In genomic region chr11:96285771-96286738, GRCm38 (mm10) we compare ENCODE assay signal across 8 mouse cellular contexts. TPM values are rescaled to one million over a fixed set of nuclear protein-coding genes. Genes with fewer than 3 reads are reported as not detected.
DNase-seq lines count a peak whose midpoint lies in the region; ATAC-seq and TF ChIP-seq lines count a peak whose summit lies in the region.

Gene Hoxb7 (plus strand): TSS chr11:96286623.

- H3K9ac ChIP-seq in hindbrain, embryonic 11.5 days (ENCODE audit: low read depth, low read length), result peak within 1 kb of the TSS; percentile 52; the same call in 1 of the 2 replicates
- 0 out of 2 replicates have a peak within 1 kb of the TSS, but pooled peaks have one; percentile 26 for H3K9ac ChIP-seq in limb, embryonic 14.5 days (ENCODE audit: low read depth, low read length, severe bottlenecking)
- H3K9ac ChIP-seq in stomach, embryonic 15.5 days, result peak within 1 kb of the TSS; percentile 38; the same call in 1 of the 2 replicates

- intact Hi-C loops in gastrocnemius, postnatal 14 days (cut with DNase I; ENCODE audit: low total_unique reads), result no loop called here

- 0 out of 2 replicates have a peak, but pooled peaks have one; percentile 8 for TF ChIP-seq POLR2A in limb, embryonic 14.5 days (IDR thresholded peaks at IDR 0.05; ENCODE audit: borderline replicate concordance, extremely low read depth, insufficient read depth, insufficient read length)
- TF ChIP-seq POLR2A in cerebellum, adult 2 months (IDR thresholded peaks at IDR 0.05; ENCODE audit: borderline replicate concordance, insufficient read depth, low read length), result no peak

- TF ChIP-seq CTCF in C2C12 (IDR thresholded peaks at IDR 0.05; ENCODE audit: control insufficient read depth, insufficient read depth, insufficient read length), result no peak
- TF ChIP-seq CTCF in cerebellum, adult 2 months (IDR thresholded peaks at IDR 0.05; ENCODE audit: borderline replicate concordance, insufficient read depth, low read depth, low read length), result no peak

- H3K79me3 ChIP-seq in C2C12 (ENCODE audit: low read depth), result no peaks in the 10 kb centered on the region

- peak within 1 kb of the TSS; percentile 42 for H3ac ChIP-seq in C2C12 (ENCODE audit: control insufficient read depth, insufficient read length, low read depth)

- no peaks in the 10 kb centered on the region for H3K36me3 ChIP-seq in C2C12 (ENCODE audit: control insufficient read depth, insufficient read depth)
- H3K36me3 ChIP-seq in hindbrain, embryonic 11.5 days (ENCODE audit: control insufficient read depth, insufficient read depth, low read length), result no peaks in the 10 kb centered on the region
- H3K36me3 ChIP-seq in limb, embryonic 14.5 days (ENCODE audit: control insufficient read depth, insufficient read depth, low read length), result no peaks in the 10 kb centered on the region
- no peaks in the 10 kb centered on the region for H3K36me3 ChIP-seq in stomach, embryonic 15.5 days

- peak within 1 kb of the TSS; percentile 36 for H3K4me2 ChIP-seq in hindbrain, embryonic 11.5 days (replicated peaks; ENCODE audit: low read depth, low read length)
- H3K4me2 ChIP-seq in limb, embryonic 14.5 days (replicated peaks; ENCODE audit: low read depth, low read length, severe bottlenecking), result peak within 1 kb of the TSS; percentile 43
- H3K4me2 ChIP-seq in stomach, embryonic 15.5 days, result peak within 1 kb of the TSS; percentile 58

- no peaks in the 10 kb centered on the region for H3K9me3 ChIP-seq in hindbrain, embryonic 11.5 days (ENCODE audit: control insufficient read depth, low read length)
- H3K9me3 ChIP-seq in limb, embryonic 14.5 days (ENCODE audit: control insufficient read depth, low read length), result no peaks in the 10 kb centered on the region
- H3K9me3 ChIP-seq in stomach, embryonic 15.5 days, result no peaks in the 10 kb centered on the region

- 2% methylated on average over 43 of the region's 43 CpGs for WGBS in hindbrain, embryonic 11.5 days
- under 1% methylated on average over 43 of the region's 43 CpGs for WGBS in limb, embryonic 14.5 days
- WGBS in stomach, embryonic 15.5 days, result 2% methylated on average over 43 of the region's 43 CpGs
- 4% methylated on average over 43 of the region's 43 CpGs for WGBS in cerebellum, adult 2 months

- H3K79me2 ChIP-seq in C2C12 (ENCODE audit: control insufficient read depth, insufficient read depth), result no peaks in the 10 kb centered on the region

- H3K4me1 ChIP-seq in hindbrain, embryonic 11.5 days (replicated peaks; ENCODE audit: control insufficient read depth, insufficient read depth, low read length), result no peaks in the 10 kb centered on the region; the same call in none of the 2 replicates
- H3K4me1 ChIP-seq in limb, embryonic 14.5 days (ENCODE audit: control insufficient read depth, insufficient read depth, low read length), result peaks cover 4% of the 10 kb centered on the region; the same call in 1 of the 2 replicates
- H3K4me1 ChIP-seq in stomach, embryonic 15.5 days, result peaks cover 8% of the 10 kb centered on the region; the same call in 1 of the 2 replicates
- H3K4me1 ChIP-seq in cerebellum, adult 2 months (ENCODE audit: control insufficient read depth, insufficient read depth, low read length), result no peaks in the 10 kb centered on the region

- no peak for ATAC-seq in hindbrain, embryonic 11.5 days (ENCODE audit: low FRiP score)
- ATAC-seq in limb, embryonic 14.5 days (ENCODE audit: low FRiP score, low read depth), result no peak
- ATAC-seq in stomach, embryonic 15.5 days (ENCODE audit: insufficient read depth, low FRiP score, low read depth), result no peak

- H3K27ac ChIP-seq in hindbrain, embryonic 11.5 days (ENCODE audit: low read depth, low read length), result peak within 1 kb of the TSS; percentile 61
- no peak within 1 kb of the TSS for H3K27ac ChIP-seq in limb, embryonic 14.5 days (replicated peaks; ENCODE audit: low read depth, low read length)
- peak within 1 kb of the TSS; percentile 86 for H3K27ac ChIP-seq in stomach, embryonic 15.5 days
- no peak within 1 kb of the TSS for H3K27ac ChIP-seq in cerebellum, adult 2 months (ENCODE audit: insufficient read depth, low read length)

- no peak within 1 kb of the TSS for H3K4me3 ChIP-seq in C2C12 (ENCODE audit: insufficient read depth, poor library complexity, severe bottlenecking)
- H3K4me3 ChIP-seq in hindbrain, embryonic 11.5 days (ENCODE audit: low read depth, low read length), result peak within 1 kb of the TSS; percentile 31
- peak within 1 kb of the TSS; percentile 28 for H3K4me3 ChIP-seq in limb, embryonic 14.5 days (replicated peaks; ENCODE audit: low read length)
- H3K4me3 ChIP-seq in stomach, embryonic 15.5 days (replicated peaks), result peak within 1 kb of the TSS; percentile 47
- H3K4me3 ChIP-seq in cerebellum, adult 2 months (replicated peaks; ENCODE audit: insufficient read depth, low read depth, low read length), result no peak within 1 kb of the TSS

- peaks cover 92% of the 10 kb centered on the region for H3K27me3 ChIP-seq in C2C12 (ENCODE audit: control insufficient read depth, insufficient read depth, insufficient read length)
- peaks cover 88% of the 10 kb centered on the region for H3K27me3 ChIP-seq in hindbrain, embryonic 11.5 days (ENCODE audit: control insufficient read depth, insufficient read depth, low read length)
- H3K27me3 ChIP-seq in limb, embryonic 14.5 days (ENCODE audit: control insufficient read depth, insufficient read depth, low read length), result peaks cover 97% of the 10 kb centered on the region
- peaks cover 67% of the 10 kb centered on the region for H3K27me3 ChIP-seq in stomach, embryonic 15.5 days (replicated peaks)
- H3K27me3 ChIP-seq in cerebellum, adult 2 months (ENCODE audit: control insufficient read depth, insufficient read depth, low read length), result peaks cover 29% of the 10 kb centered on the region; the same call in 1 of the 2 replicates

- peak; percentile 93 for DNase-seq in adrenal gland, adult 2 months
- DNase-seq in hindbrain, embryonic 11.5 days (ENCODE audit: low spot score), result no peak
- no peak for DNase-seq in limb, embryonic 14.5 days (ENCODE audit: low spot score)
- no peak for DNase-seq in gastrocnemius, postnatal 14 days
- no peak for DNase-seq in left cerebral cortex, adult 8-10 months (ENCODE audit: low spot score in 2 of 2)
- no peak for DNase-seq in cerebellum, adult 2 months

TF ChIP-seq in C2C12, 6 proteins besides CTCF, POLR2A, EP300 and RAD21:
- TF ChIP-seq USF1 (IDR thresholded peaks at IDR 0.05; ENCODE audit: low read depth) (peak; percentile 70), MAX (IDR thresholded peaks at IDR 0.05) (no peak), FOSL1 (IDR thresholded peaks at IDR 0.05; ENCODE audit: insufficient read depth, low read length, poor library complexity, severe bottlenecking) (no peak)
TF ChIP-seq in C2C12: peak in this region for 1.

RNA-seq across cellular contexts. Expression of gene Hoxb7, which starts in this region (rescaled TPM):
- polyA plus RNA-seq in C2C12 (2012; fragmentation: generic; extraction: Trizol), result 0.04 TPM
- 10 to 100 TPM; 46.4 to 46.7 TPM for total RNA-seq in adrenal gland, adult 2 months (2021)
- polyA plus RNA-seq in adrenal gland, adult 2 months (2012; rRNA removed), result 48.8 and 55.9 TPM in 2 replicates
- polyA plus RNA-seq in hindbrain, embryonic 11.5 days (2014; fragmentation: Nextera tagmentation; extraction: Ambion mirVana), result 4.0 and 11.2 TPM in 2 replicates
- polyA plus RNA-seq in limb, embryonic 14.5 days (2012; rRNA removed), result 2.0 and 2.7 TPM in 2 replicates
- 2.2 and 4.4 TPM in 2 replicates for polyA plus RNA-seq in limb, embryonic 14.5 days (2014; fragmentation: Nextera tagmentation; extraction: Ambion mirVana)
- polyA plus RNA-seq in stomach, embryonic 15.5 days (2015; fragmentation: Nextera tagmentation; extraction: Ambion mirVana), result 7.0 and 9.1 TPM in 2 replicates
- total RNA-seq in gastrocnemius, postnatal 14 days (2021), result 1 to 10 TPM; 1.5 to 1.6 TPM
- total RNA-seq in left cerebral cortex, adult 8-10 months (2022), result not detected
- polyA plus RNA-seq in cerebellum, adult 2 months (2012; rRNA removed), result 0.11 TPM in 1 of 2 replicates, not detected in the other

Comparison
In these comparisons a context has a peak if more than half of its experiments do, and no peak if none do; other contexts are left out.
1. RNA of gene Hoxb7 (total RNA-seq): 46.4 to 46.7 TPM in adrenal gland, adult 2 months; 1.5 to 1.6 TPM in gastrocnemius, postnatal 14 days and not detected in left cerebral cortex, adult 8-10 months; every median in the first group is over 10 times any median in the second.
2. H3K4me3 ChIP-seq: peak in hindbrain, embryonic 11.5 days (single experiment), limb, embryonic 14.5 days (single experiment) and stomach, embryonic 15.5 days (single experiment); none in C2C12 (single experiment) and cerebellum, adult 2 months (single experiment).
3. H3K27ac ChIP-seq: peak in hindbrain, embryonic 11.5 days (single experiment) and stomach, embryonic 15.5 days (single experiment); none in limb, embryonic 14.5 days (single experiment) and cerebellum, adult 2 months (single experiment).
4. Peak in every context shown above with its lines, with median percentiles within 50 percentile points of each other: H3K4me2 ChIP-seq and H3K9ac ChIP-seq.